Mouse (Mus musculus): ENCODE results near the gene Babam2.
"Not testable (repeated sequence)": the region's sequence is repeated elsewhere in the genome, so short reads cannot be mapped to it uniquely, and the experiment has no call there.

Babam2 gene

DNA sequence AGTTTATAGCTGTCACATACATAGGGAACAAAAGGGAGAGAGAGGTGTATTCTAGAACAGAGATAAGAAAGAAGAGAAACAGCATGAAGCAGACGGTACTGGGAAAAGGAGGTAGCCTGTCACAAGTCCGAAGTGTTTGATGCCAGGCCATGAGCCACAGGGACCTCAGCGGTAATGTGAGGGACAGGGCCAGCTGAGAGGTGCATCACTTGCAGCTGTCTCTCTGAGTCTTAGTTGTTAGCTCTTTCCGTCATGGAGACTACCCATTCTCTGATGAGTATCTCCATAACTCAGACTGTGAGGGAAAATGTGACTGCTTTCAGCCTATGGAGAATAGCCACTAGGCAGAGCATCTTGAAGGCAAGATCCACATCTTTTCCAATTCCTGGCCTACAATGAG, 253.0 kb downstream of the Babam2 start:
- DNase-seq: no peak

DNA sequence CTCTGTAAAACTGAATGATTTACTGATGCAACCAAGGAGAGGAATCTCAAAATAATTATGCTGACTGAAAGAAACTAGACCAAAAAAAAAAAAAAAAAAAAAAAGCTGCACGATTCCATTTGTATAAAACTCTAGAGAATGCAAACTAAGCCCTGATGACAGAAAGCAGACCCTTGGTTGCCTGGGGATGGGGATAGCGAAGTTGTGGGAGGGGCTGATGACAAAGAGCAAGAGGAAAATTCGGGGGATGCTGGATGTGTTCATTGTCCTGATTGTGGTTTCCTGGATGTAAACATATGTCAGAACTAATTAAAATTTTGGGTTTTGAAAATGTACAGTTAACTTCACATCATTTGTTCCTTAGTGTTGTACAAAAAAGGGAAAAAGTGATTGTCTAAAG, 257.7 kb downstream of the Babam2 start:
- no peak for DNase-seq

DNA sequence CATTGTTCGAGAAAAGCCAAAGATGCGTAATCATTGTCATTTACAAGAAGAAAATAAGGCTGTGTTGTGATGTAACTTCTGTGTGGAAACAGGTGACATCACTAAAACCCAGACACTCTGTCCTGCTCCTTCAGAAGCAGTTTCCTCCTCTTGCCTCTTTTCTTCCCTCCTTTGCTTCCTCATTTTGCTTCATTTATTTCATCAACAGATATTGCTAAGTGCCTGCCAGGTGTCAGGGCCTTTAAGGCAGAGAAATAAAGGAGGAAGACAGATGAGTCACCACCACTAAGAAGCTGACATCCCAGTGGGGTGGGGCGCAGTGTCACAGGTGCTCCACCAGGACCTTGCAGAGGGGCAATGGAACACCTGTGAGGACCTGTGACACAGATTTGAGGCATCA, 258.9 kb downstream of the Babam2 start:
- peak in 1 of 2 experiments; percentile 43 for DNase-seq

DNA sequence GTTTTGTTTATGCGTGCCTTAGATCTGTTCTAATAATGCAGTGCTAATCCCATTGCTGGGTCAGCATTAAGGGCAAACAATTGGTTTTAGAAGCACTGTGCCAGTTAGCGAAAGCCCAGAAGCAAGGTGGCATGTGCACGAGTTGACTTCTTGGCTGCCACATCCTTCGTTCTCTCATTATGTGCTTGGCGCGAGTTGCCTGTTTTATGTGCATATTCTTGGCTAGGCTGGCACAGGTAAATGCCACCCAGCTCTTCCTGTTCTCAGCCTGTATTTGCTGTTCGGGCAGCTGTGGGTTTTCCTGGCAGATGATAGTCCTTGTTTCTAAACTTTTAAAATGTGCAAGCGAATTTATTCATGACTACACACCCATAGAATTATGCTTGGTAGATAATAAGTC, 262.4 kb downstream of the Babam2 start:
- DNase-seq: no peak

DNA sequence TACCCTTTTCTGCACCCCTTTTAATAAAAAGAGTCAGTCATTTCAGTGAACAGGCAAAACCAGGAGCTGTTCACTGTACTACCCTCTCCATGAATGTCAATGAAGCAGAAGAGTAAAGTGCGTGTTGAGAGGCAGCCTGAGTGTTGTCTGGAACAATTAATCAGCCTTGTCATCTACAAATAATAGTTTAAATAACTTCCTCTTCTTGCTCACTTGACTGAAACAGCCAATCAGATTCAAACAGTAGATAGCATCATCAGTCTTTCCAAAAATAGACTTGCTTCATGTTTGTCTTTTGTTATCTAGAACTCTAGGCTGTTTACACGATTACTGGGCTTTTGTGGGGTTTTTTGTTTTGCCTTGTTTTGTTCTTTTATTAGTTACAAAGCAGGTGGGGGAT, 263.9 kb downstream of the Babam2 start:
- DNase-seq: no peak

DNA sequence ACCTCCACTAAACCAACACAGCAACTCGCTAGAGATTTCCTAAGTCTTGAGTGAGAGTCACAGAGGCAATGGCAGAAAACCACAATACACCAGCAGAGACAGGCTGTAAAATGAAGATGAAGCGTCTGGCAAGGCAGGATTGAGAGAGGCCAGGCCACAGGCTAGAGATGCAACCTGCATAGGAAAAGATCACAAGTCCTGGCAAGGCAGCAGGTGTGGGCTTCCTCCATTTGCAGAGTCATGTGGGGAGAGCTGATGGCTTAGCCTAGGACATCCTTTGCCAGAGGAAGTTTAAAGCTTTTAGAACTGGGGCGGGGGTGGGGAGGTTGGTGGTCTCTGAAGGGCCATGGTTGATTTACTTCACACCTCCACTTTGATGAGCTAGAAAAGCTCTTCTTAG, 264.9 kb downstream of the Babam2 start:
- DNase-seq: peak; percentile 34 to 57

DNA sequence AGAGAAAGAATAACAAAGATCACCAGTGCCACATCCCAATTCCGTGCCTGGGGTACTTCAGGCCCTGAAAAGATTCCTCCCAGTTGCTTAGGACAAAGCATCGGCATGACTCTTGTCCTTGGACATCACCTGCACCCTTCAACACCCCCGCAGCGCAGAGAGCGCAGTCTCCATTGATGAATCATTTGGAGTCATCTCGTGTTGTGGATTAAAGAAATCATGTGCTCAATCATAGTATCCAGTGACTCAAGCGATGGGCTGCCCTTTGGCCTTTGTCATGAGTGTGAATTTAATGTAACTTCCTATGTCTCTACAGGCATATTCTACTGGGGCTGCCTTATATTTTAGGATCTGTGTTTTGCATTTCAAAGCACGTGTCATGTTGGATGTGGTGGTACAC, 265.9 kb downstream of the Babam2 start:
- peak; percentile 19 to 35 for DNase-seq

DNA sequence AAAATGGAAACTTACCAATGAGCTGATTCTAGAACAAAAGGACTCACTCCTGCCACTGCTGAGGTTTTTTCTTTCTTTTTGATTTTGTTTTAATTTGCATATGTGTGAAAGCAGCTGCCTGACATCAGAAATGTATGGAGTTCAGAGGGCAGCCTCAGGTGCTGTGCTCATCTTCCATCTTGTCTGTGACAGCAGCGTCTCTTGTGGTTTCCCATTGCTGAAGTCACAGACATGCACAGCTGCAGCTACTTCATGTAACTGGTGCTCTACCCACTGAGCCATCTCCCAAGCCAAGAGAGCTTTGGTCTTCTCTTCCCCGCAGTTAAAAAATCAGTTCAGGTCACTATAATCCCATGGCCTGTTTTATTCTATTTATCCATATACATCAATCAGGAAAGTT, 266.4 kb downstream of the Babam2 start:
- DNase-seq: peak; percentile 63 to 82

DNA sequence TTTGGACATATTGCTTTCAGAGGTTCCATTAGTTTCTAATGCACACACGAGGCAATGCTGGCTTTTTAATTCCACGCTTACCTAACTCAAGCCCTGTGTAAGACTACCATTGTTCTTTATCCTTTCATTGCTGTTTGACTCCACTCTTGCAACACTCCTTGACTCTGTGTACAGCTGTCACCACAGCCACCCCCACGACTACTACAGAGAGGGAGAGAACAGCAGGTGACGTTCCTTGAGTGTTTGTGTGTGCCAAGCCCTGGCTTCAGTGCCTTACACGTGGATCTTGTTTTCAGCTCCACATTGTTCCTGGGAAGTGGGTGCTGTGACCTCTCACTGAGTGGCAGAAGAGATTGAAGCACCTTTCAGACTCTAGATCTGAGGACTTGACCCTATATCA, 269.3 kb downstream of the Babam2 start:
- peak; percentile 34 to 51 for DNase-seq

DNA sequence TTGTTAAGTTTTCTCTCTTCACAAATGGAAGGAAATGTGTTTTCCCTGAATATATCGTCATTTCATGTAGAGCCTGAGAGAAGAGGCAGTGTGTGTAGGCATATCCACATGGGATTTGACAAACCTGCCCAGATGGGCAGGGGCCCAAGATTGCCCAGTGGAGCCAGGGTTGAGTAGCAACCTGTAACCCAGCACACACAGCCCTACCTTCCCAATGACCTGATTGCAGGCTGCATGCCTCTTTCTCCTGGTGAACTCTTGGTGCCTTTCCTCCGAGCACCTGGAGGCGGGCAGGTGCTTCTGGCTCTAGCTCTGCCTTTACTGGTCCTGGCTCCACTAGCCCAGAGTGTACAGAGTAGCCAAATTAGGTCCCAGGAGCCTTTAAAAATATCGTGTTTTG, 270.0 kb downstream of the Babam2 start:
- DNase-seq: no peak

DNA sequence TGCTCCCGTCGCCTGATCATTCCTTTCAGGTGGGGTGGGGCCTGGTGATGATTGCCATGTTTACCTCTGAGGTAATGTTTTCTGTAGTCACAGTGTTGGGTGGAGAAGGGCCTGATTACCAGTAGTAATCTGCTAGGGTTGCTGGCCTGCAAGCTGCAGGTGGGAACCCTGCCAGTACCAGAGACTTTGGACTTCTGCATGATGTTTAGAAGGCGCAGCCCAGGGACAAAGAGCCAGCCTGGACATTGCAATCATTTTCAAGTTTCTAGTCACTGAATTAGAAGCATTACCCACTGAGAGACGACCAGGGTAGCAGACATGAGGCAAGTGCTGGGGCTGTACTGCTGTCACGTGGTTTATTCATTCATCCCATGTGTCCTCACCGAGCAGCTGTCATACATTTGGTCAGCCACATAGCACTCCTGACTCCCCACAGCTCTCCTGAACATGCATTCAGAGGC, 270.6 kb downstream of the Babam2 start:
- DNase-seq: no peak

DNA sequence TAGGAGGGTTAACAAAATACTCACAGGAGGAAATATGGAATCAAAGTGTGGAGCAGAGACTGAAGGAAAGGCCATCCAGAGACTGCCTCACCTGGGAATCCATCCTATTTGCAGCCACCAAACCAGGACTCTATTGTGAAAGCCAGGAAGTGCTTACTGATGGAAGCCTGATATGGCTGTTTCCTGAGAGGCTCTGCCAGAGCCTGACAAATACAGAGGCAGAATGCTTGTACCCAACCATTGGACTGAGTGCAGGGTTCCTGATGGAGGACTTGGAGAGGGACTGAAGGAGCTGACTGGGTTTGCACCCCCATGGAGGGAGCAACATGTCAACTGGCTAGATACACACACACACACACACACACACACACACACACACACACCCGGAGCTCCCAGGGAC, 274.9 kb downstream of the Babam2 start:
- DNase-seq: not testable (repeated sequence)

DNA sequence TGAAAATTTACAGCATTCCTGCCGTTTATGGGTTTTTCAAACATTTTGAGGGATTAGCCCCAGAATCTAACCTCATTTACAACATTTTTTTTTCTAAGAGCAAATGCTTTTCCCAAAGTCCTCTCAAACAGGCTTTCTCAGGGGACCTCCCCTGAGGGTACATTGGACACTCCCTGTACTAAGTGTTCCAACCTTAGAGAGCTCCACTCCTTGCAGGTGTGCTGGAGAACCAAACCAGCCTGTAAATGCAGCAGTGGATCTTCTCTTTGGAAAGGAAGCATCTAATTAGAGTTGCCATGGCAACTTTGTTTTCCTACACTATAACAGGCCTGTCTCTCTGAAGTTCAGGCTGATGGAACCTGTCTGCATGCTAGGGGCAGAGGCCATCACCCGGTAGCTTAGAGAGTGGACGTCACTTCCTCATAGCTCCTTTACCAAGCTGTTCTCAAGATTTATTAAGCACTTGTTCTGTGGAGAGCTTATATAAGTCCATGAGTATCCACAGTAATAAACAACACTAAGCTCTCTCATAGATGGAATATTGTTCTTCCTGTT, 277.2 kb downstream of the Babam2 start:
- no peak for DNase-seq

DNA sequence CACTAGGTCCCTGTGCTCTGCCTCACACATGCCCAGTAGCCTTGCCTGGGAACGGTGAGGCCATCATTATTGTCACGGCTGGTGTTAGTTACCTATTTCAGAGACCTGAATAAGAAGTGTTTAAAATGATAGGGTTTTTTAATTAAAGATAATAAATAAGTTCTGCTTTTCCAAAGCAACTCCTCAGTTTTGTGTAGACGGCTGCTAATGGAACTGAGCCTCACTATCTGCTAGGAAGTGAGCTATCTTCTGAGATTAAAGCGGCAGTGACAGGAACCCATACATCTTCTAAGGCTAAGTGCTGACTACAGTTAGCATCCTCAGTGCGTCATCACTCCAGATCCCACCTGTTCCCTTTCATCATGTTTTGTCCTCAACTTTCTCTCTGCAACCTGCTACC, 284.6 kb downstream of the Babam2 start:
- no peak for DNase-seq

DNA sequence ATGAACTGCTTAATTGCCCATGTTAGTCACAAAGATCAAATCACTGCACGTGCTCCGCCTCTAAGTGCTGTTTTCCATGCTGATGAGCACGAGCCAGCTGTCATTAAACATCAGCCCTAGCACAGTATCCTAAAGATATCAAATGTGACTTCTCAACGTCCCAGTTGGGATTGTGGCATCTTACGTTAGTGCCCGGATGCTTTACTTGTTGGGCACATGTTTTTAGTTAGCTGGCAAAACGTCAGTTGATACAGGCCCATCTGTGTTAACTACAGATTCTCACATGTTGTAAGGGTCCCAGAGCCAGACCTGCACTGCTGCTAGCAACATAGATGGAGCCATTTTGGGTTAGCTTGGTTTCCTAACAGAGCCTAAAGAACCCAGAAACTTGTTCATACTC, 285.7 kb downstream of the Babam2 start:
- no peak for DNase-seq

DNA sequence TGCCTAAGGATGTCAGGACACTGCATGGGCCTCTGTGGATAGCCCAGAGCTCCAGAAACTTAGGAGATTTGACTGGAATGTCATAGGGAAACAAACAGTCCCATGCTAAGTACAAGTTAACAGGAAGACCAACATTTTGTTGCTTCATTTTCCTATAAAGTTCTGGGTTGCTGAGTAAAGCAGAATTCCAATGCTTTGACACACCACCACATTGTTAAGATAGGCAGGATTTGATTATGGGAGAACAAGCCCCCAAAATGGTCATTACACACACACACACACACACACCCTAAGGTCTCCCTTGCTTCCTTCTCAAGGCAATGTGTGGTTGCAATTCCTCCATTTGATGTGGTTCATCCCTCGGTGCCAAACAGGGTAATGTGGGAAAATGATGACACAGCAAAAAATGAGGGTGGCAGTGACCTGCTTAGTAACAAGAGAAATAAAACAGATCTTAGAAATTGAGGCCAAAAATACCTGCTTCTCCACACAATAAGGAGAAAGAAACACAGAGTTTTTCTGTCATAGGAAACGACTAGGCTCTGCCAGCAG, 286.4 kb downstream of the Babam2 start:
- DNase-seq: no peak

DNA sequence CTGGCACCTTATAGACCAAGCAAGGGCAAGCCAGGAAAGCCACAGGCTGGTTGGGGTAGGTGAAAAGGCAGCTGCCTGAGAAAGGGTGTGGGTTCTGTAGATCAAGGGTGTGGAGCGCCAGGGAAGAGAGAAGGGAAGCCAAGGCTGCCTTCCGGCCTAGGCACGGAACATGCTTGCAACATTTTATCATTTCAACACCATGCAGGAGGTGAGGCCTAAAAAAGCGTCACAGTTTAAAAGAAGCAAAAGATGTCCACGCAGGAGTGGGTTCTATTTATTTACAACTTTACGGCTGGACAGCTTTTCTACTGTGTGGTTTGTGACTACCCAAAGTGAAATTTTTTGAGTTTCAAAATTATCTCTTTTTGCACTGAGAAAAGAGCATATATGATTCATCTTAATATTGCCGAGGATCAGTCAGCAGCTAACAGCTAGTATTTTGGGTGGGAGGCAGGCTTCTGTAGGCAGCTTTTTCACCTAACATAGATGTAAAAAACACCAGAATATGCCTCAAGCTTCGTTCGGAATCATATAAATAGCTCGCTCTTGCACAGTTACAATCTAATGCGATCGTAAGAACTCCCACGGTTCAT, 287.0 kb downstream of the Babam2 start:
- DNase-seq: peak; percentile 65 to 81

DNA sequence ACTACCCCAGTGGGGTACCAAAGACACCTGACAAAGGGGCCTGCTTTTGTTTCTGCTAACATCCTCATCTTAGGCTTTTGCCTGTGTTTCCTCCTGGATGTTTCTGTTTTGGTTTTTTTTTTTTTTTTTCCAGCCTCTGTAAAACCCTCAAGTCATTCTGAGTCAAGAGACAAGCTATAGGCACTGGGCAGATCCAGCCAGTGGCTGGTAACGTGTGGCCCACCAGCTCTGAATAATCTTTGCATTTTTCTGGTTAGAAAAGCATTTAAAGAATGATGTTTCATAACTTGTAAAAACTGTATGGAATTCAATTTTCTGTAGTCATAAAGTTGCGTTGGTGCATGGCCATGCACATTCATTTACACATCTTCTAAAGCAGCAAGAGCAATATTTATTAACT, 287.5 kb downstream of the Babam2 start:
- DNase-seq: no peak

DNA sequence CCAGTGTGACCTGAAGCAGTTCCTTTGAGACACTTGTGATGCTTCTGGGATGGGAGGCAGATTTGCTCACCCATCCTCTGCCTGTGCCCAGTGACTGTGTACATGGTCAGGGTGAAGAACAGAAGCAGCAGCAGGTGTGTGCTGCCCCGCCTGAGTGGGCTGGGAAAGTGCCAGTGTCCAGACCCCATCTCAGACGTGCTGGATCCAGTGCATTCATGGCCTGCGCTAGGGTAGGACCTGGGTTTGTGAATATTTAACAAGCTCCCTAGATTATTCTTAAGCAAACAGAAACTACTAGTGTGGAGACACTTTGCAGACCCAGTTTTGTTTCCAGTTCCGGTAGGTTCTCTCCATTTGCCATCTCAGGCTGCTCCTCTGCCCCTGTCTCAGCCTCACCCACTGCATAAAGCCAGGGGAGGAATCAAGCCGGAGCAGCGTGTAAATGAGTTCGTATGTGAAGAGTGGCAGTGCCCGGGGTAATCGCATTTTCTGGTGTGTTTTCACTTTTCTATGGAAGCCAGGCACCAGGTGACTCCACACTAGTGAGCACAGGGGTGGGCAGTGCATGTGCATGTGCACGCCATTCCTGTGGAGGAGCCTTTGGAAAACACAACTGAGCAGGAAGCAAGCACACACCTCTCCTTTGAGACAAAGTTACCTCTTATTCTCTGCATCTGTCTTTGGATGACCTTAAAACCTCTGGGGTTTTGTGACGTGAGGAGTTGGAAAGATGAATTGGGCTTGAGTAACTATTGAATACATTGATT, 290.2 kb downstream of the Babam2 start:
- no peak for DNase-seq

DNA sequence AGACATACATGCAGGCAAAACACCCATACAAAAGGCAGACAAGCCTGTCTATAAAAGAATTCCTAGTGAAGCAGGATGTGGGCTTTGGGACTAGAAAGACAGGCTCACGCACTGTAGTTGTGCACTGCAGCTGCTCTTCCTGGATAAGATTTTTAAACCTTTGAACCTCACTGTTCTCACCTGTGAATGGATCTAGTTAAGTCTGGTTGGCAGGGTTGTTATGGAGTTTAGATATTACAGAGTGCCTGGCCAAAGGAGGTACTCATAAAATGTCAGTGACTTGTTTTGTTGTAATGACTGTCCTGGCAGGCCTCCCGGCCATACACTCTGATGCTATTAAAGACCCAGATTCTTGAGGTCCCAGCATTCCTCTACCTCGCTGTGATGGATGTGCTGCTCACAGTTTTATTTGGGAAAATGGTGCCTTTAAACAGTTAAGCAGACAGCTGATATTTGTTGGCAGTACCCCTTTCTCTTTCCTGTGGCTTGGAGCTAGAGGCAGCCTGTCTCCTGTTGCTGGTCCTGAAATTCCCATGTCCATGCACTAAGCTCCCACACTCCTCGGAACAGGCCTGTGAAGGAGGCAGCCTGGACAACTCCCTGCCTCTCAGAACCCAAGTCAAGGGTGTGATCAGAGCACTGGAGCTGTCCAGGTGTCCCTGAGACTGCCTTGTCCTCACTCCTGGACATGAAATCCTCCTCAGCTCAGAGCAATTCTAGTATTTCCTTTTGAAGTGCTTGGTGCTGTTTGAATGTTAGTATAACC, 299.9 kb downstream of the Babam2 start:
- DNase-seq: no peak

DNA sequence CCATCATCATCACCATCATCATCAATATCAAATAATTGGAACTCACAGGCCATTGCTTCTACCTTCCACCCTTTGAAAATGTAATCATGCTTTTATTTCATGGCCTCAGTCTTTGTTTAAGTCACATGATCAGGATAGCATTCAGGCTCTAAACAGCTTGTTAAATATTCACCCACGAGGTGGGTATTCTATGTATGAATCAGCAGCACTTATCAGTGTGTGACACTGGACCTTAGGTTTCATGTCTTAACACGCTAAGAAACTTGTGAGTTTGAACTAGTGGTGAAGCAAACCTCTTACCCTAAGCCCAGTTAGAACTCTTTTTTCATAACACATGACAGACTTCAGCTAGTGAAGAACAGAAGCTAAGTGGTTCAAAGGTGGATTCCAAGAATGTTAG, 301.3 kb downstream of the Babam2 start:
- DNase-seq: no peak

DNA sequence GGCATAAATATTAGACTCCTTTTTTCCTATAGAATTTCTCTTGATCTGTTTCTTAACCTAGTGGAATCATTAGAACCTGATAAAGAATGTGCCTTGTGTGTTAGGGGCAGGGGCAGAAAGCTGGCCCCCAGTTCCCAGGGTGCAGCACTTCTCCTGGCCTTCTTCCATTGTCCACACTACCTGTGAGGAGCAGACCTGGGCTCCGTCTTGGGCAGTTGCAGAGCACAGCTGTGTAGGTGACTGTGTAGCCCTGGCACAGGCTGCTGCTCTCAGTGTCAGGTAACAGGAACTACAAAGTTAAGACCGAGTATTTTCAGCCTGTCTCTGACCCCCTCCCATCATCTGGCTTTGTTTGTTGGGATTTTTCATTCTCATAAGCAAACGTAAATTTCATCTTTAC, 302.6 kb downstream of the Babam2 start:
- no peak for DNase-seq

DNA sequence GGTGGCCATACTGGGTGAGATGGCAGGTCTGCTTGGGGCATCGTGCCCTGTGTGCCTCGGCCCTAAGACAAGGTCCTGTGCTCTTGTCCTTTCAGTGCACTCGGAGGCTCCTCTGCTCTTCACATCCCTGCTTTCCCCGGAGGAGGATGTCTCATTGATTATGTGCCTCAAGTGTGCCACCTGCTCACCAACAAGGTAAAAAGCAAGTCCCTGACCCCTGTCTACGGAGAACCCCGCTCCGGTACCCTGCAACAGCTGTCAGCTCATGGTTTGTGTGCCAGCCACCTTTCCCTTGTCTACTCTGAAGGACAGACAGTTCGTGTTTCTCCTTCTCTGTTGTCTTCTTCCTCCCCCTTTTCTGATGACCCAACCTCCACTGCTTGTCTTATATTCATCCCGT, 303.8 kb downstream of the Babam2 start:
- DNase-seq: no peak
